Mouse (Mus musculus): ENCODE measurements around the gene Mapk6.

- TF ChIP-seq CTCF (conservative IDR thresholded peaks at IDR 0.05; ENCODE audit: insufficient read depth, insufficient read length, low read depth, low read length) (no peak), POLR2A (IDR thresholded peaks at IDR 0.05; ENCODE audit: low read depth, low read length) (no peak)
These were observed 564 bp downstream of the Mapk6 start for GRCm38 (mm10) chr9:75409031-75409851.
